Mouse (Mus musculus) embryonic fibroblast, embryonic 13.5 days (primary cell): ENCODE measurements at regions not wholly inside any gene's neighbourhood (a gene's known extent, or its start where the extent isn't known, plus 50 kb on each side); places are given as distances from the start of the nearest gene placed in this dataset.

ENCODE experiments used
- H3K27ac ChIP-seq: 2 replicates; pipeline ENCODE4 v1.5.1; 2012; ENCODE audit warnings: low read length, control low read depth, inconsistent platforms; ENCODE audit not compliant: insufficient read depth
- H3K4me1 ChIP-seq: 2 replicates; pipeline ENCODE4 v1.6.1; 2011; ENCODE audit warnings: low read length; ENCODE audit not compliant: control insufficient read depth, insufficient read depth
- H3K4me3 ChIP-seq: 2 replicates; pipeline ENCODE4 v1.5.1; 2011; ENCODE audit warnings: mild to moderate bottlenecking, control low read depth, low read length; ENCODE audit not compliant: insufficient read depth
- CTCF ChIP-seq: IDR thresholded peaks from 2 replicates; pipeline ENCODE4 v1.5.1; 2011; ENCODE audit warnings: mild to moderate bottlenecking, control low read depth, low read length, moderate library complexity, borderline replicate concordance; ENCODE audit not compliant: insufficient read depth
- POLR2A ChIP-seq: IDR thresholded peaks from 2 replicates; pipeline ENCODE4 v1.6.1; 2011; ENCODE audit warnings: low read depth, mild to moderate bottlenecking, control low read depth, low read length, moderate library complexity

GRCm38 (mm10) chr17:82731561-82731960 lies 483.5 kb upstream of the Pkdcc start:
- Histone ChIP-seq H3K4me1 (no peaks in the 10 kb centered on the region), H3K4me3 (no peak overlapping the region), H3K27ac (no peak overlapping the region)
- TF ChIP-seq CTCF: no peak
- no peak for TF ChIP-seq POLR2A

DNA sequence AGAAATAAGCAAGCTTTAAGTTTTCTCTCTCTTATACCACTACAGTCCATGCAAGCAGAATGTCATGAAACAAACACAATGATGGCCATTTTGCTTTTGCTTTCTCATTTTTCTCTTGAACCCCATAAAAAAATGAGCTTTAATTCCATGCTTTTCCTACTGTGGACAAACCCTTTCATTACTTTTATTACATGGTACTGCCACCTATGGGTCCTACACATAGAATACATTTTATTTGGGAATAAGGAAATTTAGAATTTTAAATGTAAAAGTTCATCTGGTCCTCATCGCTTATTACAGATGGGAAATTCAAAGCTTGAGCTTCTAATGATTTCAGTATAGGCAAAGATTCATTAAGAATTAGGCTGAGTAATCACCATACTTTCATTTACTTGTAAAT lies 472.6 kb upstream of the Pkdcc start:
- Histone ChIP-seq H3K4me3 (no peak overlapping the region), H3K27ac (no peak overlapping the region), H3K4me1 (no peaks in the 10 kb centered on the region)
- TF ChIP-seq POLR2A (no peak), CTCF (no peak)

GRCm38 (mm10) chr17:82757400-82757799 lies 457.7 kb upstream of the Pkdcc start:
- no peak overlapping the region for H3K4me3 ChIP-seq
- H3K27ac ChIP-seq: no peak overlapping the region
- TF ChIP-seq POLR2A (no peak), CTCF (no peak)
- H3K4me1 ChIP-seq: no peaks in the 10 kb centered on the region

DNA sequence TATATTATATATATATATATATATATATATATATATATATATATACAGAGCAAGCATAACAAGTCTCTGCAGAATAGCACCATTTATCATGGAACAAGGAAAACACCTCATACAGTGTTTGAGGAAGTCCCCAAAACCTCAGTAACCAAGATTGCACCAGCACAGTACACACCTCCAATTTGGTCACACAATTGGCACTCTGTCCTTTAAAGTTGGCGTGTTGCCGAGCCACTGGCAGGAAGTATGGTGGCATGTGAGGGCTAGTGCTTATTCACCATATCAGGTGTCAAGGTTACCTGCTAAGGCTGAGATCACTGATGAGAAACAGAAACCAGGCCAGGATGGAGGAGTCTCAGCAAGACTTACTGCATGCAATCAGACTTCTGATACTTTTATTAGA lies 436.0 kb upstream of the Pkdcc start:
- H3K4me3 ChIP-seq: no peak overlapping the region
- H3K27ac ChIP-seq: no peak overlapping the region
- TF ChIP-seq POLR2A (no peak), CTCF (no peak)
- no peaks in the 10 kb centered on the region for H3K4me1 ChIP-seq

DNA sequence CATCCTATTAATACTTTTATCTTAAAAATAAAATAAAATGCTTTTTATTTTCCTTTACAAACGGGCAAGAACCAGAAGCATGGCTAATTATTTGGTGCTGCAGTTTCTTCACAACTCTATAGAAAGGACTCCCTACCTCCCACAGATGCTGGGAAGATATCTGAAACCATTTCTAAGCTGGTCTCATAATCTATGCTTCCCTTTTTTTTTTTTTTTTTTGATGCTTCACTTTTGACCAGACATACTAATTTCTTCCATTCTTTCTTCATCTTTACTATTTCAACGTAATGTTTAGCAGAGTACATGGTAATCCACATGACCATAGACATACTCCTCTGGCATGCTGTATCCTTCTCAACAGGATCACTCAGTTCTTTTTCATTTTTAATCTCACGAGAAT lies 393.0 kb upstream of the Pkdcc start:
- H3K4me3 ChIP-seq: no peak overlapping the region
- TF ChIP-seq CTCF (no peak), POLR2A (no peak)
- H3K27ac ChIP-seq: no peak overlapping the region
- H3K4me1 ChIP-seq: no peaks in the 10 kb centered on the region

DNA sequence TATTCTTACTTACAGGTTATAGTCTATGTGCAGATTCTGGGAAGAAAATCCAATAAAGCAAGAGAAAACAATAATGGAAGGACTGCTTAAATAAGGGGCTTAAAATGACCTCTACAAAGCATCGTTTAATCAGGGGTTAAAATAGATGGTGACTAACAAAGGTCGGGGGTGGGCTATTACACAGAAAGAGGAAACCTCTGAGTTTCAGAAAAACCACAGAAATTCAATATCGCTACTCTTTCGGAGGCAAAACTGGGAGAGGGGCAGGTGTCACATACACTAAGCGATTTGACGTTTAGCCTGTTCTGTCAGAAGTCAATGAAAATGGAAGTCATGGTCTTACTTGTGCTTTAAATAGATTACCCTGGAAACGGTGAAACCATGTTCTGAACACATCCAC lies 391.0 kb upstream of the Pkdcc start:
- H3K4me1 ChIP-seq: no peaks in the 10 kb centered on the region
- H3K4me3 ChIP-seq: no peak overlapping the region
- no peak for TF ChIP-seq CTCF
- TF ChIP-seq POLR2A: no peak
- no peak overlapping the region for H3K27ac ChIP-seq

DNA sequence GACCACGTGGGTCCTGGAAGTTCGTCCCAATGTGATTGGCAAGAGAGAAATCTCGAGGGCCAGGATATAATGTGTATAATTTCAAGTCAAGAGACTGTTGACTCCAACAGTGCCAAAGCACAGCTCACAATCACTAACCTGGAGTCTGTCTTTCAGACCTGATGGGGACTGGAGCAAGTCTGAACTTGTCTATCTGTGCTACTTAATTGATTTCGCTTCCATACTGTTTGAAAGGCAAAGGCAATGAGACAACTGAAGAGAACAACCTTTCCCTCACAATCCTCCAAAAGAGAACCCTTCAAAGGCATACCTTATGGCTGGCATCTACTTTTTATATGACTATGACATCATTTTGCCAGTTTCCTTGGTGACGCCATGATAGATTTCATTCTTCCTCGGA lies 390.5 kb upstream of the Pkdcc start:
- H3K4me1 ChIP-seq: no peaks in the 10 kb centered on the region
- TF ChIP-seq POLR2A (no peak), CTCF (no peak)
- no peak overlapping the region for H3K27ac ChIP-seq
- no peak overlapping the region for H3K4me3 ChIP-seq

DNA sequence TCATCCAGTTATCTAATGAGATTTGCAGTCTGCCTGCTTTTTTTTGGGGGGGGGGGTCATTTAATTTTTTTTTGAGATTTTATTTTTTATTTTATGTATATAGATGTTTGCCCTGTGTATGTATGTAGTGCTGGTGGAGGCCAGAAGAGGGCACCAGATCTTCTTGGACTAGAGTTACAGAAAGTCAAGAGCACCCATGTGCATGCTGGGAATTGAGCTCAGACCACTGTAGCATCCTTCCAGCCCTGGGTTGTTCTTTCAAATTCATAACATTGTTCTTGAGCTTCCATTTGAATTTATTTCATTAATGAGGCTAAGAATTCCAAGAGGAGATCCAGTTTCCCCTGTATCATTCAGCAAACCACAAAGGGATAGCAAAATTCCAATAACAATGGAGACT lies 387.9 kb upstream of the Pkdcc start:
- Histone ChIP-seq H3K4me1 (no peaks in the 10 kb centered on the region), H3K27ac (no peak overlapping the region), H3K4me3 (no peak overlapping the region)
- TF ChIP-seq CTCF: no peak
- no peak for TF ChIP-seq POLR2A

DNA sequence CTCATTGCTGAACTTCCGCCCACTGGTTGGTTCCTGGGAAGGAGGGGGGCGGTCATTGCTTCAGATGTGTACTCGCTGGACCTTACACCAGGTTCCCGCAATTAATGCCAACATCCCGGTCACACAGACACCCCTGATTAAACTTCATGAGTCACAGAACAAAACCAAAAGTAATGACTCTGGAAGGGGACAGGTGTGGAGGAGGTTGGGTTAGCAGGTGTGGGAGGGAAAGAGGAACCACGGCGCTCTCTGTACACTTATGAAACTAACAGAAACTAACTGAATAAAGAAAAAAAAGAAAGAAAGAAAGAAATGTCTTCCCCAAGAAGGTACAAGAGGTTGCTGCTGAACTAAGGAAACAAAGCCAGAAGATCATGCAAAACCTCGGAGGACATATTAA lies 387.3 kb upstream of the Pkdcc start:
- H3K4me1 ChIP-seq: no peaks in the 10 kb centered on the region
- TF ChIP-seq CTCF (no peak), POLR2A (no peak)
- H3K27ac ChIP-seq: no peak overlapping the region
- no peak overlapping the region for H3K4me3 ChIP-seq

GRCm38 (mm10) chr17:82828434-82828997 lies 386.6 kb upstream of the Pkdcc start:
- no peak overlapping the region for H3K4me3 ChIP-seq
- no peak overlapping the region for H3K27ac ChIP-seq
- TF ChIP-seq CTCF (no peak), POLR2A (no peak)
- H3K4me1 ChIP-seq: no peaks in the 10 kb centered on the region

- TF ChIP-seq CTCF: no peak
- TF ChIP-seq POLR2A: no peak
- Histone ChIP-seq H3K27ac (no peak overlapping the region), H3K4me1 (no peaks in the 10 kb centered on the region), H3K4me3 (no peak overlapping the region)
Observed at GRCm38 (mm10) chr17:82829415-82829814, 385.7 kb upstream of the Pkdcc start.
